In genomic region chr19:59357878-59358277, GRCm38 (mm10) we compare ENCODE assay signal across 21 mouse cellular contexts. TPM values are rescaled to one million over a fixed set of nuclear protein-coding genes. Genes with fewer than 3 reads are reported as not detected.
"Had no signal": no experiment of that assay in that cellular context is flagged by ENCODE, and none has a peak within 500 bp of the region (broad histone marks: within the 10 kb centered on the region; RNA-seq: fewer than 3 reads in every experiment).

No protein-coding gene starts in this region.

- H3K4me3 ChIP-seq: gastrocnemius, adult 2 months; hindbrain, embryonic 13.5 days; hindbrain, embryonic 15.5 days; kidney, embryonic 15.5 days; limb, embryonic 13.5 days; limb, embryonic 15.5 days had no signal

- H3K4me1 ChIP-seq: hindbrain, embryonic 13.5 days; hindbrain, embryonic 15.5 days; kidney, embryonic 15.5 days; limb, embryonic 13.5 days; limb, embryonic 15.5 days had no signal

- H3K36me3 ChIP-seq: hindbrain, embryonic 13.5 days; hindbrain, embryonic 15.5 days; kidney, embryonic 15.5 days; limb, embryonic 13.5 days; limb, embryonic 15.5 days had no signal

- H3K4me2 ChIP-seq: hindbrain, embryonic 13.5 days; hindbrain, embryonic 15.5 days; kidney, embryonic 15.5 days; limb, embryonic 13.5 days; limb, embryonic 15.5 days had no signal

- H3K27ac ChIP-seq: gastrocnemius, adult 2 months; hindbrain, embryonic 13.5 days; hindbrain, embryonic 15.5 days; hindbrain, postnatal 0 days; kidney, embryonic 15.5 days; kidney, postnatal 0 days; limb, embryonic 13.5 days; limb, embryonic 15.5 days had no signal

- ATAC-seq: hindbrain, postnatal 0 days; intestine, embryonic 16.5 days had no signal

- H3K9me3 ChIP-seq: hindbrain, embryonic 13.5 days; hindbrain, embryonic 15.5 days; kidney, embryonic 15.5 days; limb, embryonic 13.5 days; limb, embryonic 15.5 days had no signal

- H3K27me3 ChIP-seq: hindbrain, embryonic 13.5 days; hindbrain, embryonic 15.5 days; kidney, embryonic 15.5 days; limb, embryonic 15.5 days had no signal

- DNase-seq: gastrocnemius, adult 2 months; gastrocnemius, postnatal 10 days; gastrocnemius, postnatal 25 days; heart, adult 18-20 months; heart, postnatal 10 days; kidney, adult 11 months; kidney, adult 2 months; kidney, adult 9 months; kidney, postnatal 14 days; kidney, postnatal 36 days; layer of hippocampus, adult 9-11 months; layer of hippocampus, postnatal 36 days; left cerebral cortex, postnatal 4 days had no signal

- H3K9ac ChIP-seq: hindbrain, embryonic 13.5 days; hindbrain, embryonic 15.5 days; kidney, embryonic 15.5 days; limb, embryonic 13.5 days; limb, embryonic 15.5 days had no signal

RNA-seq across cellular contexts. Expression of gene Rps12-ps3, which starts 35.8 kb away (rescaled TPM):
- polyA plus RNA-seq: hindbrain, embryonic 15.5 days had no signal
